Mouse (Mus musculus): ENCODE measurements at regions not wholly inside any gene's neighbourhood (a gene's known extent, or its start where the extent isn't known, plus 50 kb on each side); places are given as distances from the start of the nearest gene placed in this dataset.

DNA sequence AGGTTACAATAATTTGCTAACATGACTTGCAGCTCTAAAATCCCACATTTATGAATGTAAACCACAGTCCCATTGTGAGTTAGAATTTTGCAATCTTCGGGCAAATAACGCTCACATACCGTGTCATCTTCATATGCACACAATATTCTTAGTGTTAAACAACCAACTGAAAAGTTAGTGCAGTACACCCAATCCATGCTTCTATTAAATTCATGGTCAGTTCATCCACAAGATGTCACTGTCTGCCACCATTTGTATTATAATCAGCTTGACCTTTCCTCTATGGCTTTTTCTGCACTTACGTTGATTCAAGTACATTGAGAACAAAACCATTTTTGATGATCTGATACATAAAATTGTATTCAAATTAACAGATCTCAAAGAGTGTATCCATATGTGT, 1166.2 kb upstream of the Celf2 start:
- TF ChIP-seq CTCF (IDR thresholded peaks at IDR 0.05; ENCODE audit: extremely low read depth, insufficient read depth, insufficient read length, insufficient replicate concordance) = no peak
- TF ChIP-seq POLR2A (IDR thresholded peaks at IDR 0.05; ENCODE audit: low read depth, low read length) = no peak
- 70% methylated on average over 4 of the region's 4 CpGs for WGBS
- Histone ChIP-seq H3K4me3 (ENCODE audit: extremely low read depth, insufficient read depth, insufficient read length) (no peak overlapping the region), H3K36me3 (ENCODE audit: control insufficient read depth, insufficient read depth, low read length) (no peaks in the 10 kb centered on the region), H3K4me1 (ENCODE audit: control insufficient read depth, insufficient read depth, insufficient read length) (no peaks in the 10 kb centered on the region), H3K27ac (ENCODE audit: insufficient read depth, low read length) (no peak overlapping the region), H3K27me3 (ENCODE audit: control insufficient read depth, insufficient read depth, low read length) (no peaks in the 10 kb centered on the region)
- DNase-seq (ENCODE audit: low read depth in 1 of 2, low spot score in 2 of 2) = no peak

DNA sequence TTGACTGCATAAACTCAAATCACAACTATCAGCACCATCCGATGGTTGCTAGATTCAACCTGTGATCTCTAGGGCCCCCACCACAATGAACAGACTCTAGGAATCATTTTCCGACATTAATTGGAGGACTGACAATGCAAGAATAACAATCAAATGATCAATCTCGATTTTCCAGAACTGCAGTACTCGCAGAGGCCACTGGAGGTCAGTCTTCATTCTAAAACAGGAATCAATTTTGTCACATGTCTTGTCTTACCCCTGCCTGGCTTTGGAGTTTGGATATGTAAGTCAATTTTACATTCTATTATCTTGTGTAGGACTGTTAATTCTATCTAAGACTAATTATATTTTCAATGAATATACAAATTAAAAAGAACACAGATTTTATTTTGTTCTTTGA, 1167.2 kb upstream of the Celf2 start:
- Histone ChIP-seq H3K36me3 (ENCODE audit: control insufficient read depth, insufficient read depth, low read length) (no peaks in the 10 kb centered on the region), H3K4me1 (ENCODE audit: control insufficient read depth, insufficient read depth, insufficient read length) (no peaks in the 10 kb centered on the region), H3K27ac (ENCODE audit: insufficient read depth, low read length) (no peak overlapping the region), H3K4me3 (ENCODE audit: extremely low read depth, insufficient read depth, insufficient read length) (no peak overlapping the region), H3K27me3 (ENCODE audit: control insufficient read depth, insufficient read depth, low read length) (no peaks in the 10 kb centered on the region)
- 13% methylated on average over 4 of the region's 4 CpGs for WGBS
- DNase-seq (ENCODE audit: low read depth in 1 of 2, low spot score in 2 of 2) = no peak
- TF ChIP-seq POLR2A (IDR thresholded peaks at IDR 0.05; ENCODE audit: low read depth, low read length) (no peak), CTCF (IDR thresholded peaks at IDR 0.05; ENCODE audit: extremely low read depth, insufficient read depth, insufficient read length, insufficient replicate concordance) (no peak)

DNA sequence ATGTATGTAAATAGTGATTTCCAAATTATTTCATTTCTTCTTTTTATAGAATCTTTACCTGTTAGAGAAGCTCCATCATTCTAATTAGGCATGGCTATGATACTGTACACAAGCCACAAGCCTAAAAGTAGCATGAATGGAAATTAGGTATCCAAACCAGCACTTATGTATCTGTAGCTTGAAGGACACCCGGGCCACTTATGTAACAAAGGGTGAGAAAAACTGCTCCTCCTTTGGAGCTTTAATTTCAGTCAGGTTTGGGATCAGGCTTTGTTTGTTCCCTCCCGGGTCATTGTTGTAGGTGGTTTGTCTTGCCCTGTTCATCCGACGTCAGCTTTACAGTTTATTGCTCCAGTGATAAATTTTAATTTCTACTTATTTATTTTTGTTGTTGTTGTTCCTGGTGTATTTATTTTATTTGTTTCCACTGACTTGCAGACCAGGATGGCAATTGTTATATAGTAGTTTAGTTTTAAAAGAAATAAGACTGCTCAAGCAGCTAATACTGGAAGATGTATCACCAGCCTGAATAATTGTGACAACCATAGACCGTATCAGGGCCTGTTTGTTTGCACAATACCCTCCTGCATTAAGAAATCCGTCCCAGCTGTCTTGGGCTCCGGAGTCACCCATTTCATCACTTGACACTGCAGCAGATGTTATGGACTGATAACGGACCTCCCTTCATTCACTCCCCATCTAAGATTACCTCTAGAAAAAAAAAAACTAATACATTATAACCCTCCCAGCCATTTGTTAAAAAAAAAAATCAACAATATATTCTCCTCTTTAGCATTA, 1181.7 kb upstream of the Celf2 start:
- Histone ChIP-seq H3K4me3 (ENCODE audit: extremely low read depth, insufficient read depth, insufficient read length) (no peak overlapping the region), H3K36me3 (ENCODE audit: control insufficient read depth, insufficient read depth, low read length) (no peaks in the 10 kb centered on the region), H3K27ac (ENCODE audit: insufficient read depth, low read length) (no peak overlapping the region), H3K4me1 (ENCODE audit: control insufficient read depth, insufficient read depth, insufficient read length) (no peaks in the 10 kb centered on the region), H3K27me3 (ENCODE audit: control insufficient read depth, insufficient read depth, low read length) (no peaks in the 10 kb centered on the region)
- WGBS = 73% methylated on average over 8 of the region's 8 CpGs
- no peak for DNase-seq (ENCODE audit: low read depth in 1 of 2, low spot score in 2 of 2)
- TF ChIP-seq POLR2A (IDR thresholded peaks at IDR 0.05; ENCODE audit: low read depth, low read length) (no peak), CTCF (IDR thresholded peaks at IDR 0.05; ENCODE audit: extremely low read depth, insufficient read depth, insufficient read length, insufficient replicate concordance) (no peak)

DNA sequence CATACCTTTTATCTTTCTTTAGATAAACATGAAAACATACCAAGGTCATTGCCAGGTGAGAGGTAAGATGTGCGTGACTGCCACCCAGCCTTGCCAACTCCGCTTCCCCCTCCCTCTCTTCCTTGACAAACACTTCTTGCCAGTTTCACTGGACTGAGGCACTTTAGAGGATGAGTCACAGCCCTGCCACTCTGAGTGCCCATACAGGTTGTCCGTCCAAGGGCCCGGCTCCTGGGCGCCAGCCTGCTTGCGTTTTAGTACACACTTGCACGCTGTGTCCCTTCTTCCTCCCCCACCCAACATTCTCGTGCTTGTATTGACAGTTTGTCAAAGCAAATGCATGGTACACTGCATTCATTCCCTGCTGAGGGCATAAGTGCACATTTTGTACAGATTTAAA, 1151.7 kb upstream of the 4930412O13Rik start:
- no peaks in the 10 kb centered on the region for H3K27me3 ChIP-seq (ENCODE audit: control insufficient read depth, insufficient read depth, low read length)
- DNase-seq (ENCODE audit: low read depth in 1 of 2, low spot score in 2 of 2) = no peak
- H3K27ac ChIP-seq (ENCODE audit: insufficient read depth, low read length) = no peak overlapping the region
- H3K4me1 ChIP-seq (ENCODE audit: control insufficient read depth, insufficient read depth, insufficient read length) = no peaks in the 10 kb centered on the region
- TF ChIP-seq POLR2A (IDR thresholded peaks at IDR 0.05; ENCODE audit: low read depth, low read length) (no peak), CTCF (IDR thresholded peaks at IDR 0.05; ENCODE audit: extremely low read depth, insufficient read depth, insufficient read length, insufficient replicate concordance) (no peak)
- H3K4me3 ChIP-seq (ENCODE audit: extremely low read depth, insufficient read depth, insufficient read length) = no peak overlapping the region
- no peaks in the 10 kb centered on the region for H3K36me3 ChIP-seq (ENCODE audit: control insufficient read depth, insufficient read depth, low read length)
- WGBS = 81% methylated on average over 8 of the region's 8 CpGs

DNA sequence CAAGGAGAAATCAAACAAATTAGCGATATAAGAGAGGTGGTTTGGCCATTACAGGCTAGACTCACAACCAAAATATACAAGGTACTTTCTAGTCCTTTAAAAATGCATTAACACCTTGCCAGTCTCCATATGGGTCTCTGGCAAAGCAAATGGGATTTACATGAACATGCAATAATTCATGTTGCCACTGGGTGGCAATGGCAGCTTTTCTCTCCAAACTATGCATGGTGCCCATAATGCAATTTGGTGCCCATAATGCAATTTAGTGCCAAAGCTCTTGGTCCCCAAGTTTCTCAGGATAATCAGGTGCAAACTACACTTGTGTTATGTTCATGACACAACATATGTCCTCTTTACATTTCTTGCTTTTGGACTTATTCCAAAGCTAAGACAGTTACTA, 1126.9 kb upstream of the 4930412O13Rik start:
- H3K27ac ChIP-seq (ENCODE audit: insufficient read depth, low read length) = no peak overlapping the region
- DNase-seq (ENCODE audit: low read depth in 1 of 2, low spot score in 2 of 2) = no peak
- no peaks in the 10 kb centered on the region for H3K4me1 ChIP-seq (ENCODE audit: control insufficient read depth, insufficient read depth, insufficient read length)
- H3K27me3 ChIP-seq (ENCODE audit: control insufficient read depth, insufficient read depth, low read length) = no peaks in the 10 kb centered on the region
- 8% methylated on average over 1 of the region's 1 CpGs for WGBS
- no peak overlapping the region for H3K4me3 ChIP-seq (ENCODE audit: extremely low read depth, insufficient read depth, insufficient read length)
- no peaks in the 10 kb centered on the region for H3K36me3 ChIP-seq (ENCODE audit: control insufficient read depth, insufficient read depth, low read length)
- TF ChIP-seq CTCF (IDR thresholded peaks at IDR 0.05; ENCODE audit: extremely low read depth, insufficient read depth, insufficient read length, insufficient replicate concordance) (peak; percentile 9; the same call in 1 of the 2 replicates), POLR2A (IDR thresholded peaks at IDR 0.05; ENCODE audit: low read depth, low read length) (no peak)

DNA sequence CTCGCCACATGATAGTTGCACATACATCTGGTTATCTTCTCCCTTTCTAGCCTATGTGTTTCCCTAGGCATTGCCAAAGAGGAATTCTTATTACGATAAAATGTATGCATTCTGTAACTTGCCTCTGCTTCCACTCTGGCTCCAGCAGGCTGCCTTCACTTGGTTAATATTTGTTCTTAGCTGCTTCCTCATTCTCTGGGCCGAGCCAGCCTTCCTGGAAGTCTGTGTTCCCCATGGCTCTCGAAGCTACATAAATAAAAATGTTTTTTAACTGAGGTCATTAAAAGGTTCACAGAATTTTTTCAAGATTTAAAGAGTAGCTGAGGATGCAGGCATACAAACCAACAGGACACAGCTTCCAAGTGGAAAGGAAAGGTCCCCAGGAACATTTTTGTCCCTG, 1124.5 kb upstream of the 4930412O13Rik start:
- WGBS = 35% methylated on average over 4 of the region's 4 CpGs
- Histone ChIP-seq H3K36me3 (ENCODE audit: control insufficient read depth, insufficient read depth, low read length) (no peaks in the 10 kb centered on the region), H3K4me1 (ENCODE audit: control insufficient read depth, insufficient read depth, insufficient read length) (no peaks in the 10 kb centered on the region), H3K4me3 (ENCODE audit: extremely low read depth, insufficient read depth, insufficient read length) (no peak overlapping the region), H3K27ac (ENCODE audit: insufficient read depth, low read length) (no peak overlapping the region), H3K27me3 (ENCODE audit: control insufficient read depth, insufficient read depth, low read length) (no peaks in the 10 kb centered on the region)
- no peak for TF ChIP-seq CTCF (IDR thresholded peaks at IDR 0.05; ENCODE audit: extremely low read depth, insufficient read depth, insufficient read length, insufficient replicate concordance)
- no peak for TF ChIP-seq POLR2A (IDR thresholded peaks at IDR 0.05; ENCODE audit: low read depth, low read length)
- no peak for DNase-seq (ENCODE audit: low read depth in 1 of 2, low spot score in 2 of 2)

DNA sequence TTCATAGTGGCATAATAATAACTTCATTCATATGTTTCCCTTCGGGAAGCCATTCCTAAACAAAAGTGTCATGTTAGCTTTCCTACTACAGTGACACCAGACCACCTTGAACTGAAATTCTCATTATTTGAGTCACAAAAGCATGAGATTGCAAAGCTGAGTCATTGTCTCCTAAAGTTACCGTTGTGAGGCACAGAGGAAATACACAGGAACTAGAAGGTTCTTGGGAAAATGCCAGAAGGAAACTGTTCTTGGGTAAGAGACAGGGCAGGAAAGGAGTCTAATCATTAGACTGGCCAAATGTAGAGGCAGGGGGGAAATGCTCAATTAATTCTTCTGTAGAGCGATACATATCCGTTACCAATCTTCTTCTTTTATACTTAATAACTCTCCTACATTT, 1110.4 kb upstream of the 4930412O13Rik start:
- DNase-seq (ENCODE audit: low read depth in 1 of 2, low spot score in 2 of 2) = no peak

More for the DNA sequence above, 1110.4 kb upstream of the 4930412O13Rik start:
- 59% methylated on average over 4 of the region's 4 CpGs for WGBS
- no peak for TF ChIP-seq POLR2A (IDR thresholded peaks at IDR 0.05; ENCODE audit: low read depth, low read length)
- H3K4me1 ChIP-seq (ENCODE audit: control insufficient read depth, insufficient read depth, insufficient read length) = no peaks in the 10 kb centered on the region
- H3K4me3 ChIP-seq (ENCODE audit: extremely low read depth, insufficient read depth, insufficient read length) = no peak overlapping the region
- no peaks in the 10 kb centered on the region for H3K36me3 ChIP-seq (ENCODE audit: control insufficient read depth, insufficient read depth, low read length)
- H3K27me3 ChIP-seq (ENCODE audit: control insufficient read depth, insufficient read depth, low read length) = no peaks in the 10 kb centered on the region
- H3K27ac ChIP-seq (ENCODE audit: insufficient read depth, low read length) = no peak overlapping the region

All from spleen, adult 2 months (tissue).